Mouse (Mus musculus) Patski (cell line): ENCODE measurements around the gene Lad1. TPM values are rescaled to one million over a fixed set of nuclear protein-coding genes. Genes with fewer than 3 reads are reported as not detected.

Source experiments
- ATAC-seq: fragments of 100-300 bp; one replicate; pipeline ENCODE4 v1.8.0; 2021
- CTCF ChIA-PET: fragments of 350-600 bp; sonication (Branson Sonifier 250); formaldehyde crosslinking; loops from one replicate; lab custom pipeline; 2022; ENCODE audit warnings: inconsistent platforms; lab: Charles Lee
- POLR2A ChIA-PET: fragments of 350-600 bp; sonication (Branson Sonifier 250); formaldehyde crosslinking; loops from one replicate; lab custom pipeline; 2022; ENCODE audit warnings: antibody characterized with exemption, inconsistent platforms; lab: Charles Lee
- DNase-seq: peaks from one replicate; pipeline ENCODE4 v3.0.0-alpha.2; 2011; ENCODE audit warnings: low read depth, low spot score
- H3K27me3 ChIP-seq: fragments of 371-371 bp; one replicate; pipeline ENCODE4 v1.5.1; 2021
- CTCF ChIP-seq: fragments of 100-300 bp; IDR thresholded peaks from one replicate; pipeline ENCODE4 v1.5.1; 2021
- in situ Hi-C: fragments of 300-500 bp; cut with MboI; formaldehyde crosslinking; loops from 3 replicates; pipeline ENCODE4 v1.11.1; 2018; ENCODE audit warnings: low pct_unique_long_range_greater_than_20kb, mixed read lengths
- polyA plus RNA-seq: library from polyadenylated mRNA; unstranded; gene quantifications from one replicate; pipeline ENCODE4 v1.2.3, GENCODE M21; 2021

The Lad1 gene
- polyA plus RNA-seq, 1 experiment from 2014 or later = 138 TPM

DNA sequence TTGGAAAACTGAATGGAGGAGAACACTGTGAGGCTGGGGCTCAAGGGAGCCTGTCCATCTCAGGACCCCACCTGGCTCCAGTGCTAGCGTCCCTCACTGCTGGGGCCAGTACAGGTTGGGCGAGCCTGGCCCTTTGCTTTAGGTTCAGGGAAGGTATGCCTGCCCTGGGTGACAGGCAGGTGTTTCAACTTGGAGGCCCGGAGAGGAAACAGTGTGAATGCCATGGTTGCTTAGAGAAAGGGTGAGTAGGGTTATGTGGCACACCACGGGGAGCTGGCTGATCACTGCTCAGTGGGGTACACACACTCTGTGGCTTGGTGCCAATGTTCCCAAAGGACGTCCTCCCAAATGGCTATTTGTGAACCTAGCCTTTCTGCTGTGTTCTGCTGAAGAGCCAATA, 3.9 kb upstream of the Lad1 start:
- TF ChIP-seq CTCF = no peak
- ATAC-seq = peak; percentile 5
- POLR2A ChIA-PET = interaction anchor here (1.1 to 3.2 kb wide), 3 partner anchors 8 to 48 kb away, joined by 3 to 14 read pairs (median 8); no protein-coding TSS in a partner anchor

DNA sequence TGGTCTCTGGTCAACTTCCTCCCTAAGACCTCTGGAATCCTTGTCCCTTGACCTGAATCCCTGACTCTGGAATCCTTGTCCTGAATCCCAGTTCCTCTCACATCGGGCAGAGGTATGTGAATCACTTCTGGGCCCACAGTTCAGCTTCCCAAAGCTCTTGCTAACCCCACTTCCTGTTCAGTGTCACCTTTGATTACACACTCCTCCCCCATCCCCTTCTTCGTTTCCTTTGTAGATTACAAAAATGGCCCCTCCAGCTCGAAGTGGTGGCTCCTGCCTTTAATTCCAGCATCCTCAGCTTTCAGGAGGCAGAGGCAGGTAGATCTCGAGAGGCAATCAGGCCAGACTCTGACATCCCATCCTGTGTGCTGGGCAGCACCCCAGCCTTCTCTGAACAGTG, 803 bp upstream of the Lad1 start:
- CTCF ChIA-PET = interaction anchor here (1.5 kb wide), 1 partner anchor 30 kb away, joined by 3 read pairs; no protein-coding TSS in a partner anchor
- no peak for TF ChIP-seq CTCF
- DNase-seq = no peak
- POLR2A ChIA-PET = interaction anchor here (0.6 to 2.5 kb wide), 3 partner anchors 10 to 78 kb away, joined by 4 to 6 read pairs (median 5); no protein-coding TSS in a partner anchor
- no peak for ATAC-seq
- in situ Hi-C loops = no loop called here
- no peaks in the 10 kb centered on the region for H3K27me3 ChIP-seq

More for the DNA sequence above, 3.9 kb upstream of the Lad1 start:
- H3K27me3 ChIP-seq = no peaks in the 10 kb centered on the region
- CTCF ChIA-PET = interaction anchor here (7.7 kb wide), 1 partner anchor 14 kb away, joined by 59 read pairs; no protein-coding TSS in a partner anchor
- in situ Hi-C loops = no loop called here
- DNase-seq = no peak

DNA sequence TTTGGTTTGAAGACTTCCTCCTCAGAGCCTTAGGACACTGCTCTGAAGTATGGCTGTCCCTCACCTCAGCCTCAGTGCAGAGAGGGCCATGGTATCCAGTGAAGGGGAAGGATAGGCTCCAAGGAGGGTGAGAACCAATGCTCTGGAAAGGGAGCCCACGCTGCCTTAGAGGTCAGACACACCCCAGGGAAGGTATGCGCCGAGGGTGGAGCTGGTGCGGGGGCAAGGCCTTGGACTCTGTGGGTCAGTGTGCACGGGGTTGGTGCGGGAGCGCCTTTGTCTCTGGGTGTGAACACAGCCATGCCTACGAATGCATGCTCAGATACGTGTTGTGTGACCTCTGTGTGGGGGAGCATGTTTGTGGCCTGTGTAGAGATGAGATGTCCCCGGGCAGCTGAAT, 1.7 kb downstream of the Lad1 start:
- DNase-seq (no peak), ATAC-seq (no peak)
- ChIA-PET CTCF (interaction anchor here (1.1 to 1.4 kb wide), 4 partner anchors 8 to 18 kb away, joined by 4 to 6 read pairs (median 4); no protein-coding TSS in a partner anchor), POLR2A (interaction anchor here (0.6 to 2.5 kb wide), 4 partner anchors 15 to 434 kb away, joined by 4 to 6 read pairs (median 4); no protein-coding TSS in a partner anchor)
- in situ Hi-C loops = no loop called here
- H3K27me3 ChIP-seq = no peaks in the 10 kb centered on the region
- no peak for TF ChIP-seq CTCF

DNA sequence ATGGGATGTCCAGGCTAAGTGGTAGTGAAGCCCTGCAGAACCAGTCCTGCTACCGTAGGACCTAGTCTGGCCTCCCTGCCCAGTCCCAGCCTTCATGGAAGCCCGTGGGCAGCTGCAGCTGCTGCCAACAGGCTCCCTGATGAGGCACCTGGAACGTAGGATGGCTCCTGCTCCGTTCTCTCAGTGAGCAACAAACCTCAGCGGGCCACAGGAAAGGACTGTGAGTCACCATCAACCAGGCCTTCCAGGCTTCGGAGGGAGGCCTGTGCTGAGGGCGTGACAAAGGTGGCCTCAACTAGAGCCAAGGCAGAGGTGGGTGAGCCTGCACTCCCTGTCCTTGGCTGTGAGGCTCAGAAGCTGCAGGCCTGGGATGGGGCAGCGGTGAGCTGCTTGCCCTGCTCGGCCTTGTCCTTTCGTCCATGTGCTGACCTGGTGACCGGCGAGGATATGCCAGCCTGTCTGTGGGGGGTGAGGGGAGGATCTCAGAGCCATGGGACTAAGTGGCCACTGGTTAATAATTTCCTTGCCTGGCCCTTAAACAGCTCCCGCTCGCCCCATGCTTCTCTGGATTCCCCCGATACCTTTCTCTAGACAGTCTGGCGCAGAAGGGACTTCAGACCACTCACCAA, 2.5 kb downstream of the Lad1 start:
- no peaks in the 10 kb centered on the region for H3K27me3 ChIP-seq
- in situ Hi-C loops = no loop called here
- DNase-seq = peak; percentile 84
- ChIA-PET CTCF (interaction anchor here (1.1 to 1.4 kb wide), 5 partner anchors 8 to 32 kb away, joined by 3 to 6 read pairs (median 4); no protein-coding TSS in a partner anchor), POLR2A (interaction anchor here (0.6 to 2.6 kb wide), 4 partner anchors 7 to 433 kb away, joined by 3 to 14 read pairs (median 4); no protein-coding TSS in a partner anchor)
- TF ChIP-seq CTCF = no peak
- ATAC-seq = peak; percentile 77

DNA sequence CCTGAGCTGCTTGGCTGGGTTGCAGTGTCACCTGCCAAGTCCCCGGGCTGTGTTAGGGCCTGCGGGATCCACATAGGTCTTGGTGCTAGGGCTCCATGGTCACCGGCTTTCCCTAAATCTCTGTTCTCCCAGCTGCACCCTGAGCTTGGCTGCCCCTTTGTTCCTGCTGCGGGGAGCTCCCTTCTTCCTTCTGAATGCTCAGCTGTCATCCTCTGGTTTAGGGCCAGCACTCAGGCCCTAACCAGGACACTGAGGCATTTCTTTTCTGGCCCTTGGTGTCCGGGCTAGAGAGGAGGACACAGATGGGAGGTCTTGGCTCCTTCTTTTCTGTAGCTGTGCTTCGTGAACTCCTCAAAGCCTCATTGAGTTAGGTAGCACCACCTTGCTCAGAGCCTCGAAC, 3.4 kb downstream of the Lad1 start:
- ATAC-seq = peak; percentile 0
- no peaks in the 10 kb centered on the region for H3K27me3 ChIP-seq
- TF ChIP-seq CTCF = no peak
- POLR2A ChIA-PET = interaction anchor here (1.0 to 2.6 kb wide), 2 partner anchors 8 to 11 kb away, joined by 3 to 14 read pairs; no protein-coding TSS in a partner anchor
- in situ Hi-C loops = no loop called here
- CTCF ChIA-PET = interaction anchor here (1.2 to 1.8 kb wide), 3 partner anchors 12 to 41 kb away, joined by 3 to 5 read pairs (median 3); no protein-coding TSS in a partner anchor
- DNase-seq = no peak

DNA sequence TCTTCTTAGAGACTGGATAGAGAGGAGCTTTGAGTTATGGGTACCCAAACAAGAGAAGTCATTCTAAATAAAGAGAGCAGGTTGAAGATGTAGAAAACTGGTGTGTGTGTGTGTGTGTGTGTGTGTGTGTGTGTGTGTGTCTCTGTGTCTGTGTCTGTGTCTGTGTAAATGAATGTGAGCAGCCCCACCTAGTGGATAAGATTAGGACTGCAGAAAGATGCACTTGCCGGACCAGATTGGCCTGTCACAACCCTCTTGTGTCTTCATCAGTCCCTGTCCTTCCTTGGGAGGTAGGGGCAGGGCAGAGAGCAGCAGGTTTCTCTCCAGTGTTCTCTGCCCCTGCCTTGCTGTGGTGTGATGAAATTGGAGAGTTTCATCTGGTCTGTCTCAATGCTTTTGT, 10.5 kb downstream of the Lad1 start:
- ChIA-PET CTCF (interaction anchor here (0.7 to 3.7 kb wide), 20 partner anchors 8 to 112 kb away, joined by 3 to 59 read pairs (median 4); no protein-coding TSS in a partner anchor), POLR2A (interaction anchor here (0.6 to 1.8 kb wide), 4 partner anchors 11 to 579 kb away, joined by 3 to 8 read pairs (median 4); partner anchors contain the start of gene Lad1)
- no peaks in the 10 kb centered on the region for H3K27me3 ChIP-seq
- ATAC-seq (no peak), DNase-seq (no peak)
- in situ Hi-C loops = no loop called here
- TF ChIP-seq CTCF = no peak

DNA sequence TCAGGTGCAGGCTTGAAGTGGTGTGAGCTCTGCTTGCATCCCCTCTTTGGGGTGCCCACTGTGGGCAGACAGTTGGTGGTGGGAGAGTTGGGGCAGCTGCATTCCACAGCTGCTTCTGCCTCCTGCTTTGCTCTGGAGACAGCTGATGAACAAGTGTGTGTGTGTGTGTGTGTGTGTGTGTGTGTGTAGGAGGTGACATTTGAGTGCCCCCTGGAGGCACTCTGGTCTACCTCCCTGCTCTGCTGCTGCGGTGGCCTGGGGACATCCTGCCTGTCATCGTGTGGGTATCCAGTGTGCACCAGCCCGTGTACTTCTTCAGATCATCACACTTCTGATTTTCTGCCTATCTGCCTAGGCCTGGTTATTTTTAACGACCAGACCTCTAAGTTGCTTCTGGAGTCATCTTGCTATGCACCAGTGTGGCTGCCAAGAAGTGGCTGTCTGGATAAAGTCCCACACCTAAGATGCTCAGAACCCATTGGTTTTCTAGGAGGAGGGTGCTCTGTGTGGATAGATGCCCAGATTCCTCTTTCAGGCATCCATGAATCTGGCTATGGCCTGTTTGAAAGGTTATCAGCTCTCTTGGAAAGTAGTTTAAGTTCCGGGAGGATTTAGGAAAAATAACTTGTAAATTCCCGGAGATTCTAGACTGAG, 15.9 kb downstream of the Lad1 start:
- ChIA-PET POLR2A (interaction anchor here (0.9 kb wide), 1 partner anchor 106 kb away, joined by 3 read pairs; no protein-coding TSS in a partner anchor), CTCF (interaction anchor here (0.8 to 1.4 kb wide), 3 partner anchors 13 to 23 kb away, joined by 3 to 5 read pairs (median 4); no protein-coding TSS in a partner anchor)
- TF ChIP-seq CTCF = no peak
- DNase-seq (no peak), ATAC-seq (no peak)
- H3K27me3 ChIP-seq = no peaks in the 10 kb centered on the region
- in situ Hi-C loops = no loop called here

DNA sequence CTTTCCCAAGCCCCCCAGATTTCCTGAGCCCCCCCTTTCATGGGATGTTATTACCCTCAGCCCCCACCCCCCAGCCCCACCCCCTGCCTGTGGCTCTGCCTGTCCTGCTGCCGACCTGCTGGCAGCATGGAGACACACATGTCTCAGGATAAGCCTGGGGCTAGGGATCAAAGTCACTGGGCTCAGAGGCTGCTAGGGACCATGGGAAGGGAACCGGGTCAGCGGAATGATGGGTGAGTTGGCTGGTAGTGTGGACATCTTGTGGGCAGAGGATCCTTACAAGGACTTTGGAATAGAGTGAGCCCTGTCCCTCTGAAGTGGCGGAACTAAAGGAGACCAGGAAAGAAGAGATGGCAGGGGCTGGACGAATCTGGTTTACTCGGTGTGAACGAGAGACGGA, 16.6 kb downstream of the Lad1 start:
- ATAC-seq (no peak), DNase-seq (no peak)
- H3K27me3 ChIP-seq = no peaks in the 10 kb centered on the region
- in situ Hi-C loops = no loop called here
- TF ChIP-seq CTCF = no peak
- CTCF ChIA-PET = no interaction called here
- POLR2A ChIA-PET = interaction anchor here (1.0 kb wide), 1 partner anchor 15 kb away, joined by 4 read pairs; no protein-coding TSS in a partner anchor

DNA sequence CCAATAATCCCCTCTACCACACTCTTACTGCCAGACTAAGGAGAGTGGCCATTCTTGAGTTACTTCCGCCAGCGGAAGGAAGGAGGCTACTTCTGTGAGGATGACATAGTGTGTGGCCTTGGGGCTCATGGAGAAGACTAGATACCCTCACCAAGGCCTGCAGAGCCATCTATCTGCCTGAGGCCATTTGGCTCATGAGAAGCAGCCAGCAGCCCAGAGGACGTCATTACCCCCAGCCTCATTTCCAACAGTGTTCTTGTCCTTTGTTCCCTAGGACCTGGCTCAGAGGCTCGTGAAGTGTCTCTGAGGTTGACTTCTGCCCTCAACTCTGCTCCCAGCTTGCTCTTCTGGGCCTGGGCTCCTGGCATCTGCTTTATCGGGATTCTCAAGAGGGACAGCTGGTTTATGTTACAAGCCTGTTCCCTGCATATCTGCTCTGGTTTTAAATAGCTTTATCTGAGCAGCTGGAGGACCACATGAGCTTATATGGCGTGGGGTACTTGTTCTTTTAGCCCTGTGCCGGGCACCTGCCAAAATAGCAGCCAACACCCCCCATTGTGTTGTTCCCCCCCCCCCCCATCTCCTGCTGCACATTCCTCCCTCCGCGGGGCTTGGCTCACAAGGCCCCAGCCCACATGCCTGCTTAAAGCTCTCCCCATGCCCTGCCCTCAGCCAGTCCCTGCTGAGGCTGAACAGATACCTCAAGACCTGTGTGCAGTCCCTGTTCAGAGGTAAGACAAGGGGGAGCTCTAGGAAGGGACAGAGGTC, 17.5 kb downstream of the Lad1 start, which contains the start of gene Tnnt2:
Tnnt2 (plus strand) TSS at position 639 of the 768 bp plus-strand sequence.
- no peak for ATAC-seq
- no peaks in the 10 kb centered on the region for H3K27me3 ChIP-seq
- TF ChIP-seq CTCF = no peak
- ChIA-PET POLR2A (interaction anchor here (1.0 kb wide), 1 partner anchor 16 kb away, joined by 4 read pairs; no protein-coding TSS in a partner anchor), CTCF (interaction anchor here (1.3 to 1.5 kb wide), 2 partner anchors 9 to 11 kb away, joined by 3 to 4 read pairs; no protein-coding TSS in a partner anchor)
- in situ Hi-C loops = no loop called here
- DNase-seq = no peak
